Mouse (Mus musculus): Measurements from ENCODE around the gene Pafah1b2. TPM values are rescaled to one million over a fixed set of nuclear protein-coding genes. Genes with fewer than 3 reads are reported as not detected.

Gene Pafah1b2
- polyA plus RNA-seq, 2 experiments = 87.2 to 175 TPM

DNA sequence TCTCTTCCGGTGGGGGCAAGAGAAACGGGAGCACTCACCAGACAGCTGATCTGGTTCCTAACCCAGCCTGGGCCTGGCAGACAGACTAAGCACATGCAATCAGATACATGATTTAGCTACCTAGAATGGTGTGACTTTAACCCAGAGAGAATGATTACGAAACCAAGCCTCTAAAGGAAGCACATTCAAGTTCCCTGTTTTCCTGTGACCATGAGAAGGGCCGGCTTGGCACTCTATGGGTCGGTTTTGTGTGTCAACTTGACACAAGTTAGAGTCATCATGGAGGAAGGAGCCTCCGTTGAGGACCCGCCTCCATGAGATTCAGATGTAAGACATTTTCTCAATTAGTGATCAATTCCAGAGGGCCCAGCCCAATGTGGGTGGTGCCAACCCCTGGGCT, 52.8 kb downstream of the Pafah1b2 start:
- no peak for TF ChIP-seq POLR2A (IDR thresholded peaks at IDR 0.05; ENCODE audit: borderline replicate concordance, extremely low read depth, insufficient read depth, insufficient read length)
- H3K4me3 ChIP-seq (replicated peaks; ENCODE audit: low read length) = no peak overlapping the region
- no peak overlapping the region for H3K27ac ChIP-seq (replicated peaks; ENCODE audit: low read depth, low read length)
- peaks cover 8% of the 10 kb centered on the region; the same call in 1 of the 2 replicates for H3K4me1 ChIP-seq (ENCODE audit: control insufficient read depth, insufficient read depth, low read length)
- H3K9ac ChIP-seq (ENCODE audit: low read depth, low read length, severe bottlenecking) = no peak overlapping the region
- H3K27me3 ChIP-seq (ENCODE audit: control insufficient read depth, insufficient read depth, low read length) = no peaks in the 10 kb centered on the region
- ATAC-seq (ENCODE audit: low FRiP score, low read depth) (no peak), DNase-seq (ENCODE audit: low spot score) (no peak)
- WGBS = 79% methylated on average over 7 of the region's 7 CpGs
- H3K9me3 ChIP-seq (ENCODE audit: control insufficient read depth, low read length) = no peaks in the 10 kb centered on the region
- H3K4me2 ChIP-seq (replicated peaks; ENCODE audit: low read depth, low read length, severe bottlenecking) = no peak overlapping the region
- peaks cover 38% of the 10 kb centered on the region for H3K36me3 ChIP-seq (ENCODE audit: control insufficient read depth, insufficient read depth, low read length)

DNA sequence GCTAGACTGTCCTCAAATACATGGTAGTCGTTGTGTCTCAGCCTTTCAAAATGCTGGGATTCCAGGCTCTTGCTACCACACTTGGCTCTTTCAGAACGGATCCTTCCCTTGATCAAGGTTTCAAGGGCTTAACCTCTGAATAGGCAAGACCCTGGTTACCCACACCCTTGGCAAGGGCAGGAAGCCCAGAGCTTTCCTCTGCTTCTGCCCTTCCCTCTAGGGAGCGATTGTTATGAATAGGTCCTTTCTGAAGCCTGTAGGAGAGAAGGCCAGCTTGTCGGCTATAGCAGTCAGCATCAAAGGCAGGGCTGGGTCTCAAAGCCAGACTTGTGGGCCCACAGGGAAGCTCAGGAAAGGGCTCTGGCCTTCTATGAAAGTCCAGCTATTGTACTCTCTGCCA, 53.6 kb downstream of the Pafah1b2 start:
- H3K9me3 ChIP-seq (ENCODE audit: control insufficient read depth, low read length) = no peaks in the 10 kb centered on the region
- no peak overlapping the region for H3K9ac ChIP-seq (ENCODE audit: low read depth, low read length, severe bottlenecking)
- no peak for TF ChIP-seq POLR2A (IDR thresholded peaks at IDR 0.05; ENCODE audit: borderline replicate concordance, extremely low read depth, insufficient read depth, insufficient read length)
- peaks cover 30% of the 10 kb centered on the region for H3K36me3 ChIP-seq (ENCODE audit: control insufficient read depth, insufficient read depth, low read length)
- 53% methylated on average over 4 of the region's 4 CpGs for WGBS
- H3K4me3 ChIP-seq (replicated peaks; ENCODE audit: low read length) = no peak overlapping the region
- peaks cover 12% of the 10 kb centered on the region for H3K4me1 ChIP-seq (ENCODE audit: control insufficient read depth, insufficient read depth, low read length)
- H3K4me2 ChIP-seq (replicated peaks; ENCODE audit: low read depth, low read length, severe bottlenecking) = no peak overlapping the region
- DNase-seq (ENCODE audit: low spot score) (no peak), ATAC-seq (ENCODE audit: low FRiP score, low read depth) (no peak)
- H3K27ac ChIP-seq (replicated peaks; ENCODE audit: low read depth, low read length) = peak overlapping the region; percentile 43; the same call in 1 of the 2 replicates
- no peaks in the 10 kb centered on the region for H3K27me3 ChIP-seq (ENCODE audit: control insufficient read depth, insufficient read depth, low read length)

- no peak overlapping the region for H3K9ac ChIP-seq (ENCODE audit: low read depth, low read length, severe bottlenecking)
- no peak for DNase-seq (ENCODE audit: low spot score)
- no peak overlapping the region for H3K4me3 ChIP-seq (replicated peaks; ENCODE audit: low read length)
- H3K4me1 ChIP-seq (ENCODE audit: control insufficient read depth, insufficient read depth, low read length) = peaks cover 15% of the 10 kb centered on the region
- no peaks in the 10 kb centered on the region for H3K27me3 ChIP-seq (ENCODE audit: control insufficient read depth, insufficient read depth, low read length)
- 58% methylated on average over 7 of the region's 7 CpGs for WGBS
- H3K9me3 ChIP-seq (ENCODE audit: control insufficient read depth, low read length) = no peaks in the 10 kb centered on the region
- peaks cover 23% of the 10 kb centered on the region for H3K36me3 ChIP-seq (ENCODE audit: control insufficient read depth, insufficient read depth, low read length)
- no peak overlapping the region for H3K4me2 ChIP-seq (replicated peaks; ENCODE audit: low read depth, low read length, severe bottlenecking)
- peak overlapping the region; percentile 43; the same call in 1 of the 2 replicates for H3K27ac ChIP-seq (replicated peaks; ENCODE audit: low read depth, low read length)
- no peak for ATAC-seq (ENCODE audit: low FRiP score, low read depth)
- TF ChIP-seq POLR2A (IDR thresholded peaks at IDR 0.05; ENCODE audit: borderline replicate concordance, extremely low read depth, insufficient read depth, insufficient read length) = no peak
These were observed 54.3 kb downstream of the Pafah1b2 start for GRCm38 (mm10) chr9:45958023-45958670.

DNA sequence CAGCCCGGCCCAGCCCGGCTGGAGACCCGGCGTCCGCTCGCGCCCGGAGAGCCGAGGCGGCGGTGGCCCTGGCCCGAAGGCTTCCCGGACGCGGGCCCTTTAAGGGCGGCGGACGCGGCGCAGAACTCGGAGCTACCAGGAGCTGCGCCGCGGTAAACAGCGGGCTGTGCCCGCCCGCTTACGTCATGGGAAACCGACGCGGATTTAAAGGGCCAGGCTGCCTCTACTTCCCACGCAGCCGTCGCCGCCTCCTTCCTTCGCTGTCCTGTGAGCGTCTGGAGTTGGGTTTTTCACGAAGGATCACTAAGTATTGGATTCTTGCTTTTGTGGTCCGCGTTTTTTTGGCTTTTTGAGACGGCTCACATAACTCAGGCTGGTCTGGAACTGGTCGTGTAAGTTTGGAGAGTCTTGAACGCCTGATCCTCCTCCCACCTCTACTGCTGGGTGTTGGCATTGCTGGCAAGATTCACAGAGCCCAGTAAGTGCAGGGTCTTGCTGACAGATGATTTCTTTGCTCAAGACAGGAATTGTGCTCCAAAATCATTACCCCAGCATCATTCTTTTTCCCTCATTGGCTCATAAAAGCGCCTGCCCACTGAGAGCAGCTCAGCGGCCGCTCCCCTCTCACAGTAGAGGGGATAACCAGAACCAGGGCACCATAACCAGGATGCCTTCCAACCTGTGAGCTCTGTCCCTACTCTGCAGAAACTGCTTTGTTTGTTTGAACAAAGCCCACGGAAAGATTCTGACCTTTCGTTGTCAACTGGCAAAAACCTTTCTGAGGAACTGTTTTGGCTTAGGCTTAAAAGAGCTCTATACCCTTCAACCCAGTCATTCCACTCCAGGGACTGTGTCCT, 57.2 kb downstream of the Pafah1b2 start, which contains the start of gene Sidt2:
Sidt2 (minus strand) TSS at position 152 of the 857 bp plus-strand sequence.
- peaks cover 21% of the 10 kb centered on the region for H3K36me3 ChIP-seq (ENCODE audit: control insufficient read depth, insufficient read depth, low read length)
- H3K9ac ChIP-seq (ENCODE audit: low read depth, low read length, severe bottlenecking) = peak within 1 kb of the TSS; percentile 88
- peaks cover 15% of the 10 kb centered on the region for H3K4me1 ChIP-seq (ENCODE audit: control insufficient read depth, insufficient read depth, low read length)
- peak within 1 kb of the TSS; percentile 85 for H3K27ac ChIP-seq (replicated peaks; ENCODE audit: low read depth, low read length)
- ATAC-seq (ENCODE audit: low FRiP score, low read depth) (peak; percentile 93), DNase-seq (ENCODE audit: low spot score) (peak; percentile 93)
- no peak for TF ChIP-seq POLR2A (IDR thresholded peaks at IDR 0.05; ENCODE audit: borderline replicate concordance, extremely low read depth, insufficient read depth, insufficient read length)
- no peaks in the 10 kb centered on the region for H3K9me3 ChIP-seq (ENCODE audit: control insufficient read depth, low read length)
- WGBS = under 1% methylated on average over 33 of the region's 48 CpGs
- no peaks in the 10 kb centered on the region for H3K27me3 ChIP-seq (ENCODE audit: control insufficient read depth, insufficient read depth, low read length)
- H3K4me3 ChIP-seq (replicated peaks; ENCODE audit: low read length) = peak within 1 kb of the TSS; percentile 93
- H3K4me2 ChIP-seq (replicated peaks; ENCODE audit: low read depth, low read length, severe bottlenecking) = peak within 1 kb of the TSS; percentile 83

DNA sequence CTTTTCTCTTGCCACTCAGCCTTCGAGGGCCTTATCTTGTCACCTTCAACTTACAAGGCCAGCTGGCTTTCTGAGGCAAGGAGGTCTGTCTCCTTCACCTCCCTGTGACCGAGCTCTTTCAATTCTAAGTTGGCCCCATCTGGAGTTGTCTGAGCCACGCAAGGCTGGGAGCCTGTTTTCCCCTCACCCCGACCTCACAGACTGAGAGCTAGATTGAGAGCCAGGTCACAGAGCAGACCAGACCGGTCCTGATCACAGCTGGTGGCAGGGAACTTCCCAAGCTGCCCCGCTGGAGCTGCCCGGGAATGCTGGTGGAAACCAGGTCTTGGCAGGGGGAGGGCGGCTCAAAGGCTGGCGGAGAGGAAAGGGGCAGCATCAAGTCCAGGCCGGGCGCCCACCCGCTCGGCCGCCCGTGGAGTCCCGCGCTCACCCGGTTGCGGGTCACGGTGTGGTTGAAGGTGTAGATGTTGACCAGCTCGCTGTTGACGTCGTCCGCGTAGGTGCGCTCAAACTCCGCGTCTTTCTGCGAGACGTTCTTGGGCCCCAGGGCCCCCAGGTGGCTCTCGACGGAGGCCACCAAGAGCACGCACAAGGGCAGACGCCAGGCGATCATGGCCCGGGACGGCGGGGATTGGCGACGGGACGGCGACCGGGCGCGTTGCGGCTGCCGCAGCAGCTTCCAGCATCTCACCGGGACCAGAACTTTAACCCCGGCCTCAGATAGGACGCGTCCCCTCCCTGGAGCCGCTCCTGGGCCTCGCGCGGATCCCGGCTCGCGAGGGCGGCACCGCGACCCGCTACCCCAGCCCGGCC, 58.0 kb downstream of the Pafah1b2 start:
- H3K9me3 ChIP-seq (ENCODE audit: control insufficient read depth, low read length) = no peaks in the 10 kb centered on the region
- WGBS = 1% methylated on average over 53 of the region's 63 CpGs
- DNase-seq (ENCODE audit: low spot score) = no peak
- H3K36me3 ChIP-seq (ENCODE audit: control insufficient read depth, insufficient read depth, low read length) = peaks cover 26% of the 10 kb centered on the region
- peak overlapping the region; percentile 88 for H3K9ac ChIP-seq (ENCODE audit: low read depth, low read length, severe bottlenecking)
- no peaks in the 10 kb centered on the region for H3K27me3 ChIP-seq (ENCODE audit: control insufficient read depth, insufficient read depth, low read length)
- H3K4me1 ChIP-seq (ENCODE audit: control insufficient read depth, insufficient read depth, low read length) = peaks cover 15% of the 10 kb centered on the region
- peak overlapping the region; percentile 93 for H3K4me3 ChIP-seq (replicated peaks; ENCODE audit: low read length)
- H3K27ac ChIP-seq (replicated peaks; ENCODE audit: low read depth, low read length) = peak overlapping the region; percentile 85
- peak overlapping the region; percentile 83 for H3K4me2 ChIP-seq (replicated peaks; ENCODE audit: low read depth, low read length, severe bottlenecking)
- ATAC-seq (ENCODE audit: low FRiP score, low read depth) = peak; percentile 38; the same call in 1 of the 2 replicates
- TF ChIP-seq POLR2A (IDR thresholded peaks at IDR 0.05; ENCODE audit: borderline replicate concordance, extremely low read depth, insufficient read depth, insufficient read length) = no peak

Measured in limb, embryonic 14.5 days (tissue).